Mouse (Mus musculus): ENCODE measurements at regions not wholly inside any gene's neighbourhood (a gene's known extent, or its start where the extent isn't known, plus 50 kb on each side); places are given as distances from the start of the nearest gene placed in this dataset.

GRCm38 (mm10) chr15:62439211-62439610, 1405.8 kb downstream of the Gsdmc2 start:
- DNase-seq (no peak), ATAC-seq (no peak)
- no peak overlapping the region for H3K4me2 ChIP-seq (ENCODE audit: low read depth)
- H3K36me3 ChIP-seq (ENCODE audit: insufficient read depth) = no peaks in the 10 kb centered on the region
- H3K27me3 ChIP-seq (ENCODE audit: insufficient read depth, low read length) = no peaks in the 10 kb centered on the region
- TF ChIP-seq CTCF (IDR thresholded peaks at IDR 0.05; ENCODE audit: low read depth) = no peak
- 61% methylated on average over 5 of the region's 5 CpGs for WGBS
- H3K4me3 ChIP-seq (ENCODE audit: low read depth, low read length) = no peak overlapping the region
- no peak overlapping the region for H3K9ac ChIP-seq
- no peaks in the 10 kb centered on the region for H3K9me3 ChIP-seq (ENCODE audit: low read length)
- H3K27ac ChIP-seq (ENCODE audit: low read depth, low read length) = no peak overlapping the region
- H3K4me1 ChIP-seq (ENCODE audit: insufficient read depth) = no peaks in the 10 kb centered on the region

- no peak overlapping the region for H3K27ac ChIP-seq (ENCODE audit: low read depth, low read length)
- H3K9me3 ChIP-seq (ENCODE audit: low read length) = no peaks in the 10 kb centered on the region
- no peak overlapping the region for H3K9ac ChIP-seq
- WGBS = 89% methylated on average over 5 of the region's 5 CpGs
- no peaks in the 10 kb centered on the region for H3K36me3 ChIP-seq (ENCODE audit: insufficient read depth)
- no peak overlapping the region for H3K4me2 ChIP-seq (ENCODE audit: low read depth)
- no peak for TF ChIP-seq CTCF (IDR thresholded peaks at IDR 0.05; ENCODE audit: low read depth)
- DNase-seq (no peak), ATAC-seq (no peak)
- H3K27me3 ChIP-seq (ENCODE audit: insufficient read depth, low read length) = no peaks in the 10 kb centered on the region
- no peak overlapping the region for H3K4me3 ChIP-seq (ENCODE audit: low read depth, low read length)
- H3K4me1 ChIP-seq (ENCODE audit: insufficient read depth) = no peaks in the 10 kb centered on the region
These were observed 1408.3 kb downstream of the Gsdmc2 start for GRCm38 (mm10) chr15:62436631-62437030.

GRCm38 (mm10) chr15:62435141-62435680, 1409.8 kb downstream of the Gsdmc2 start:
- WGBS = 93% methylated on average over 4 of the region's 4 CpGs
- H3K9me3 ChIP-seq (ENCODE audit: low read length) = no peaks in the 10 kb centered on the region

GRCm38 (mm10) chr15:62432742-62433245, 1412.2 kb downstream of the Gsdmc2 start:
- H3K27ac ChIP-seq (ENCODE audit: low read depth, low read length) = no peak overlapping the region
- no peaks in the 10 kb centered on the region for H3K4me1 ChIP-seq (ENCODE audit: insufficient read depth)
- WGBS = 88% methylated on average over 1 of the region's 1 CpGs
- no peaks in the 10 kb centered on the region for H3K27me3 ChIP-seq (ENCODE audit: insufficient read depth, low read length)
- no peaks in the 10 kb centered on the region for H3K36me3 ChIP-seq (ENCODE audit: insufficient read depth)
- no peak overlapping the region for H3K4me3 ChIP-seq (ENCODE audit: low read depth, low read length)
- no peak overlapping the region for H3K4me2 ChIP-seq (ENCODE audit: low read depth)
- ATAC-seq (no peak), DNase-seq (no peak)
- TF ChIP-seq CTCF (IDR thresholded peaks at IDR 0.05; ENCODE audit: low read depth) = no peak
- H3K9me3 ChIP-seq (ENCODE audit: low read length) = no peaks in the 10 kb centered on the region
- H3K9ac ChIP-seq = no peak overlapping the region

More at GRCm38 (mm10) chr15:62435141-62435680, 1409.8 kb downstream of the Gsdmc2 start:
- no peak overlapping the region for H3K4me3 ChIP-seq (ENCODE audit: low read depth, low read length)
- no peak for ATAC-seq
- H3K9ac ChIP-seq = no peak overlapping the region
- DNase-seq = no peak
- no peaks in the 10 kb centered on the region for H3K36me3 ChIP-seq (ENCODE audit: insufficient read depth)
- no peak overlapping the region for H3K27ac ChIP-seq (ENCODE audit: low read depth, low read length)
- no peak for TF ChIP-seq CTCF (IDR thresholded peaks at IDR 0.05; ENCODE audit: low read depth)
- no peaks in the 10 kb centered on the region for H3K27me3 ChIP-seq (ENCODE audit: insufficient read depth, low read length)
- H3K4me1 ChIP-seq (ENCODE audit: insufficient read depth) = no peaks in the 10 kb centered on the region
- no peak overlapping the region for H3K4me2 ChIP-seq (ENCODE audit: low read depth)

GRCm38 (mm10) chr15:62431150-62431678, 1413.8 kb downstream of the Gsdmc2 start:
- ATAC-seq (no peak), DNase-seq (no peak)
- no peak overlapping the region for H3K4me2 ChIP-seq (ENCODE audit: low read depth)
- H3K27me3 ChIP-seq (ENCODE audit: insufficient read depth, low read length) = no peaks in the 10 kb centered on the region
- no peaks in the 10 kb centered on the region for H3K36me3 ChIP-seq (ENCODE audit: insufficient read depth)
- 82% methylated on average over 1 of the region's 1 CpGs for WGBS
- no peak overlapping the region for H3K9ac ChIP-seq
- no peak overlapping the region for H3K4me3 ChIP-seq (ENCODE audit: low read depth, low read length)
- no peak overlapping the region for H3K27ac ChIP-seq (ENCODE audit: low read depth, low read length)
- no peaks in the 10 kb centered on the region for H3K9me3 ChIP-seq (ENCODE audit: low read length)
- H3K4me1 ChIP-seq (ENCODE audit: insufficient read depth) = no peaks in the 10 kb centered on the region
- no peak for TF ChIP-seq CTCF (IDR thresholded peaks at IDR 0.05; ENCODE audit: low read depth)

- DNase-seq (no peak), ATAC-seq (no peak)
- Histone ChIP-seq H3K4me2 (ENCODE audit: low read depth) (no peak overlapping the region), H3K27me3 (ENCODE audit: insufficient read depth, low read length) (no peaks in the 10 kb centered on the region), H3K36me3 (ENCODE audit: insufficient read depth) (no peaks in the 10 kb centered on the region), H3K27ac (ENCODE audit: low read depth, low read length) (no peak overlapping the region), H3K9ac (no peak overlapping the region), H3K9me3 (ENCODE audit: low read length) (no peaks in the 10 kb centered on the region), H3K4me3 (ENCODE audit: low read depth, low read length) (no peak overlapping the region), H3K4me1 (ENCODE audit: insufficient read depth) (no peaks in the 10 kb centered on the region)
- 41% methylated on average over 5 of the region's 5 CpGs for WGBS
- TF ChIP-seq CTCF (IDR thresholded peaks at IDR 0.05; ENCODE audit: low read depth) = no peak
These were observed 1422.0 kb downstream of the Gsdmc2 start for GRCm38 (mm10) chr15:62422995-62423394.

GRCm38 (mm10) chr15:62421073-62421851, 1423.7 kb downstream of the Gsdmc2 start:
- TF ChIP-seq CTCF (IDR thresholded peaks at IDR 0.05; ENCODE audit: low read depth) = no peak
- Histone ChIP-seq H3K27me3 (ENCODE audit: insufficient read depth, low read length) (no peaks in the 10 kb centered on the region), H3K4me2 (ENCODE audit: low read depth) (no peak overlapping the region), H3K27ac (ENCODE audit: low read depth, low read length) (no peak overlapping the region), H3K4me3 (ENCODE audit: low read depth, low read length) (no peak overlapping the region), H3K36me3 (ENCODE audit: insufficient read depth) (no peaks in the 10 kb centered on the region), H3K9ac (no peak overlapping the region), H3K4me1 (ENCODE audit: insufficient read depth) (no peaks in the 10 kb centered on the region), H3K9me3 (ENCODE audit: low read length) (no peaks in the 10 kb centered on the region)
- ATAC-seq (peak; percentile 87), DNase-seq (peak; percentile 56)
- WGBS = 40% methylated on average over 7 of the region's 7 CpGs
